Mouse (Mus musculus): ENCODE measurements around the gene Plxnb1.

GRCm38 (mm10) chr9:109058006-109058765 is 37.0 kb upstream of the Plxnb1 start:
- TF ChIP-seq CTCF (IDR thresholded peaks at IDR 0.05; ENCODE audit: extremely low read depth, insufficient read depth, low read length) (no peak), POLR2A (IDR thresholded peaks at IDR 0.05; ENCODE audit: extremely low read depth, insufficient read depth, low read length) (no peak)

Data from cortical plate, adult 2 months (tissue).